Mouse (Mus musculus) spleen, adult 18-20 months (tissue): ENCODE data around the gene Ano8.

ENCODE experiments used
- DNase-seq, 2 experiments: peaks; one replicate each; pipeline ENCODE4 v3.0.0; 2022; ENCODE audit warnings: mixed read lengths in 2 of 2

Ano8 gene

GRCm38 (mm10) chr8:71470146-71470912 is 15.4 kb downstream of the Ano8 start:
- DNase-seq = no peak

GRCm38 (mm10) chr8:71469411-71469810 is 16.4 kb downstream of the Ano8 start:
- DNase-seq = peak; percentile 45

- DNase-seq = peak; percentile 91 to 95
Measured at GRCm38 (mm10) chr8:71468916-71469315, 16.8 kb downstream of the Ano8 start, which contains the start of gene Dda1. TSS of gene Dda1 (plus strand) at chr8:71469199.

- no peak for DNase-seq
Measured at GRCm38 (mm10) chr8:71468001-71468400, 17.8 kb downstream of the Ano8 start.

GRCm38 (mm10) chr8:71467201-71467600 is 18.6 kb downstream of the Ano8 start:
- DNase-seq = no peak

- no peak for DNase-seq
Measured at GRCm38 (mm10) chr8:71466198-71466597, 19.6 kb downstream of the Ano8 start.

GRCm38 (mm10) chr8:71465733-71466132 is 20.0 kb downstream of the Ano8 start:
- no peak for DNase-seq

- peak; percentile 94 to 98 for DNase-seq
Measured at GRCm38 (mm10) chr8:71464513-71465500, 21.0 kb downstream of the Ano8 start, which contains the start of gene Mrpl34. TSS of gene Mrpl34 (plus strand) at chr8:71464959.

GRCm38 (mm10) chr8:71463188-71464033 is 22.4 kb downstream of the Ano8 start, which contains the start of gene Abhd8:
TSS of gene Abhd8 (minus strand) at chr8:71463655.
- DNase-seq = peak; percentile 91 to 98

- DNase-seq = peak; percentile 54 to 55
Measured at GRCm38 (mm10) chr8:71462786-71463185, 23.0 kb downstream of the Ano8 start.

GRCm38 (mm10) chr8:71462191-71462590 is 23.6 kb downstream of the Ano8 start:
- no peak for DNase-seq

- no peak for DNase-seq
Measured at GRCm38 (mm10) chr8:71461152-71461840, 24.5 kb downstream of the Ano8 start.

- DNase-seq = no peak
Measured at GRCm38 (mm10) chr8:71460716-71461115, 25.0 kb downstream of the Ano8 start.

- no peak for DNase-seq
Measured at GRCm38 (mm10) chr8:71457659-71458270, 28.0 kb downstream of the Ano8 start.

- no peak for DNase-seq
Measured at GRCm38 (mm10) chr8:71456906-71457305, 28.9 kb downstream of the Ano8 start.

- peak in 1 of 2 experiments; percentile 0 for DNase-seq
Measured at GRCm38 (mm10) chr8:71454668-71455067, 31.1 kb downstream of the Ano8 start.

- DNase-seq = no peak
Measured at GRCm38 (mm10) chr8:71452669-71453068, 33.1 kb downstream of the Ano8 start.

- DNase-seq = no peak
Measured at GRCm38 (mm10) chr8:71451777-71452176, 34.0 kb downstream of the Ano8 start.

GRCm38 (mm10) chr8:71451337-71451736 is 34.4 kb downstream of the Ano8 start:
- DNase-seq = no peak

GRCm38 (mm10) chr8:71445096-71445495 is 40.7 kb downstream of the Ano8 start:
- DNase-seq = no peak

GRCm38 (mm10) chr8:71441404-71441803 is 44.4 kb downstream of the Ano8 start:
- DNase-seq = peak in 1 of 2 experiments; percentile 35
